Mouse (Mus musculus) forebrain, postnatal 0 days (tissue): ENCODE results near the gene Ivd. TPM values are rescaled to one million over a fixed set of nuclear protein-coding genes. Genes with fewer than 3 reads are reported as not detected.

ENCODE experiments used
- ATAC-seq: fragments of 200-750 bp; cut with Nextera tagmentation; 2 replicates; pipeline ENCODE4 v1.8.0; 2017; ENCODE audit warnings: mild to moderate bottlenecking, moderate library complexity
- DNase-seq: peaks from one replicate; pipeline ENCODE4 v3.0.0-alpha.2; 2015
- H3K27ac ChIP-seq: fragments of 300-500 bp; sonication (generic); 2 replicates; pipeline ENCODE4 v1.5.1; 2014; ENCODE audit warnings: low read depth, mild to moderate bottlenecking, antibody characterized with exemption, low read length, moderate library complexity, mixed read lengths
- H3K27me3 ChIP-seq: fragments of 300-500 bp; sonication (generic); 2 replicates; pipeline ENCODE4 v1.6.1; 2014; ENCODE audit warnings: mild to moderate bottlenecking, low read length, mixed read lengths; ENCODE audit not compliant: insufficient read depth
- H3K36me3 ChIP-seq: fragments of 300-500 bp; sonication (generic); 2 replicates; pipeline ENCODE4 v1.6.1; 2014; ENCODE audit warnings: mild to moderate bottlenecking, moderate library complexity; ENCODE audit not compliant: insufficient read depth
- H3K4me1 ChIP-seq: fragments of 300-500 bp; sonication (generic); 2 replicates; pipeline ENCODE4 v1.6.1; 2014; ENCODE audit warnings: antibody characterized with exemption; ENCODE audit not compliant: insufficient read depth
- H3K4me2 ChIP-seq: fragments of 300-500 bp; sonication (generic); 2 replicates; pipeline ENCODE4 v1.6.1; 2014; ENCODE audit warnings: low read depth, mild to moderate bottlenecking, moderate library complexity
- H3K4me3 ChIP-seq: fragments of 300-500 bp; sonication (generic); 2 replicates; pipeline ENCODE4 v1.5.1; 2014; ENCODE audit warnings: low read depth, low read length, mixed read lengths
- H3K9ac ChIP-seq: fragments of 300-500 bp; sonication (generic); 2 replicates; pipeline ENCODE4 v1.6.1; 2014; ENCODE audit warnings: mild to moderate bottlenecking
- H3K9me3 ChIP-seq: fragments of 300-500 bp; sonication (generic); 2 replicates; pipeline ENCODE4 v1.6.1; 2016; ENCODE audit warnings: low read length
- CTCF ChIP-seq: sonication (generic); IDR thresholded peaks from 2 replicates; pipeline ENCODE4 v1.5.1; 2016; ENCODE audit warnings: antibody characterized with exemption, control low read depth, low read depth
- WGBS: fragments of 180-500 bp; shearing (Covaris S2); extraction: QIAGEN DNeasy Blood & Tissue Kit; methylation state at CpG from one replicate; pipeline ENCODE4 v1.1.7; 2014; 5-methylcytosine and 5-hydroxymethylcytosine counted together
- polyA plus RNA-seq: library from polyadenylated mRNA; unstranded; fragments of >200 nt; fragmentation: Nextera tagmentation; extraction: Ambion mirVana; gene quantifications from 2 replicates; pipeline ENCODE4 v1.2.1, GENCODE M21; 2015
- total RNA-seq: library from RNA; depleted of rRNA; stranded (reverse); fragments of >200 nt; gene quantifications from 2 replicates; pipeline ENCODE4 v1.2.3, GENCODE M21; 2014; rRNA removed

Ivd gene
- total and polyA plus RNA-seq, 2 experiments from 2014 or later, result 45.8 to 49.0 TPM

DNA sequence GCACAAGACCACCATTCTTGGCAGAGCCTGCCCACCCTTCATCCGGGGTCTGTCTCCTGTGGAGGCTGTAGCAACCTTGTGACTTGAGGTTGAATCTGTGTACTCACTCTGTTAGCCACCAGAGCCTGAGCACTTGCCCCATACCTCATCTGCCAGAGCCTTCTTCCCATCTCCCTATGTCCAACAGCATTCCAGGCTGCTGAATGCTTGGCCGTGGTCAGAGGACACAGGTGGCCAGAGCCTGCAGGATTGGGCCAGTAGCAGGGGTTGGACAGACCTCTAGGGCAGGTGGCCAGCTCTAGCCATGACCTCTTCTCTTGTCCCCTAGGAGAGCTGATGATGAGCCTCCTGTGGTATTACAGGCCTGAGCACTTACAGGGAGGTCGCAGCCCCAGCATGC lies 58.7 kb downstream of the Ivd start:
- no peak overlapping the region for H3K4me3 ChIP-seq
- H3K36me3 ChIP-seq, result peaks cover 37% of the 10 kb centered on the region
- 84% methylated on average over 3 of the region's 3 CpGs for WGBS
- H3K4me1 ChIP-seq, result no peaks in the 10 kb centered on the region
- H3K27me3 ChIP-seq, result no peaks in the 10 kb centered on the region
- no peak overlapping the region for H3K27ac ChIP-seq
- TF ChIP-seq CTCF, result no peak
- no peak overlapping the region for H3K9ac ChIP-seq
- no peak overlapping the region for H3K4me2 ChIP-seq
- DNase-seq (no peak), ATAC-seq (no peak)
- H3K9me3 ChIP-seq, result no peaks in the 10 kb centered on the region

DNA sequence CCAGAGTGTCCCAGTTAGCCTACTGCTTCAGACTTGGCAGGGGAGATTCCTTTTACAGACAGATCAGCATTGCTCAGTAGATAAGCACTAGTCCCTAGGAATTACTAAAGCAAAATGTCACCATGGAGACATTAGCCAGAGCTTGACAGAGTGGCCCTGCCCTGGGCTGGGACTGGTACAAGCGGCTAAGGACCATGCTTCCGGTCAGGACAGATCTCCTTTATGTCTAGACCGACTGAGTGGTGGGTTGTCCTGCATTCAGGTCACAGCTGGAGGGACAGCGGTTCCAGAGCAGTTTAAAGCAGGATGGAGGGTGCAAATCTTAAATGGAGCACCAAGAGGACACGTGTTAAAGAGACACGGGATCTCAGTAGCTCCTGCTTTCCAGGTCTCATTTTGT lies 64.2 kb downstream of the Ivd start:
- no peak overlapping the region for H3K27ac ChIP-seq
- no peak for DNase-seq
- no peaks in the 10 kb centered on the region for H3K27me3 ChIP-seq

GRCm38 (mm10) chr2:118926361-118926997 lies 64.7 kb downstream of the Ivd start, which contains the start of gene Chst14:
Gene Chst14 (plus strand): TSS chr2:118926496.
- TF ChIP-seq CTCF, result no peak
- peaks cover 13% of the 10 kb centered on the region for H3K36me3 ChIP-seq
- H3K4me1 ChIP-seq, result 0 out of 2 replicates have a peak, but pooled peaks cover 6% of the 10 kb centered on the region
- 2% methylated on average over 39 of the region's 47 CpGs for WGBS
- ATAC-seq (peak; percentile 83), DNase-seq (peak; percentile 59)
- H3K4me2 ChIP-seq, result peak within 1 kb of the TSS; percentile 94
- no peaks in the 10 kb centered on the region for H3K27me3 ChIP-seq
- H3K9me3 ChIP-seq, result no peaks in the 10 kb centered on the region
- no peak within 1 kb of the TSS for H3K27ac ChIP-seq
- H3K9ac ChIP-seq, result peak within 1 kb of the TSS; percentile 76
- peak within 1 kb of the TSS; percentile 57 for H3K4me3 ChIP-seq

More for the DNA sequence above, 64.2 kb downstream of the Ivd start:
- Histone ChIP-seq H3K4me2 (peak overlapping the region; percentile 94), H3K9ac (peak overlapping the region; percentile 76), H3K9me3 (no peaks in the 10 kb centered on the region), H3K4me3 (peak overlapping the region; percentile 57), H3K36me3 (peaks cover 18% of the 10 kb centered on the region), H3K4me1 (0 out of 2 replicates have a peak, but pooled peaks cover 6% of the 10 kb centered on the region)
- under 1% methylated on average over 6 of the region's 6 CpGs for WGBS
- TF ChIP-seq CTCF, result no peak
- ATAC-seq, result peak; percentile 42

DNA sequence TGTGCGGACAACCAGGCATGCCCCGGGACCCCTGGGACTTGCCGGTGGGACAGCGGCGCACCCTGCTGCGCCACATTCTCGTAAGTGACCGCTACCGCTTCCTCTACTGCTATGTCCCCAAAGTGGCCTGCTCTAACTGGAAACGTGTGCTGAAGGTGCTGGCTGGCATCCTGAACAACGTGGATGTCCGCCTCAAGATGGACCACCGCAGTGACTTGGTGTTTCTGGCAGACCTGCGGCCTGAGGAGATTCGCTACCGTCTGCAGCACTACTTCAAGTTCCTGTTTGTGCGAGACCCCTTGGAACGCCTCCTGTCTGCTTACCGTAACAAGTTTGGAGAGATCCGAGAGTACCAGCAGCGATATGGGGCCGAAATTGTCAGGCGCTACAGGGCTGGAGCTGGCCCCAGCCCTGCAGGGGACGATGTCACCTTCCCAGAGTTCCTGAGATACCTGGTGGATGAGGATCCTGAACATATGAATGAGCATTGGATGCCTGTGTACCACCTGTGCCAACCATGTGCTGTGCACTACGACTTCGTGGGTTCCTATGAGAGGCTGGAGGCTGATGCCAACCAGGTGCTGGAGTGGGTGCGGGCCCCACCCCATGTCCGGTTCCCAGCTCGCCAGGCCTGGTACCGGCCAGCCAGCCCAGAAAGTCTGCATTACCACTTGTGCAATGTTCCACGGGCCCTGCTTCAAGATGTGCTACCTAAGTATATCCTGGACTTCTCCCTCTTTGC lies 65.4 kb downstream of the Ivd start:
- H3K9ac ChIP-seq, result peak overlapping the region; percentile 76
- H3K9me3 ChIP-seq, result no peaks in the 10 kb centered on the region
- no peak for ATAC-seq
- H3K4me3 ChIP-seq, result peak overlapping the region; percentile 57
- no peaks in the 10 kb centered on the region for H3K27me3 ChIP-seq
- no peak for TF ChIP-seq CTCF
- no peak for DNase-seq
- no peak overlapping the region for H3K27ac ChIP-seq
- 36% methylated on average over 31 of the region's 31 CpGs for WGBS
- H3K4me1 ChIP-seq, result 0 out of 2 replicates have a peak, but pooled peaks cover 6% of the 10 kb centered on the region
- H3K36me3 ChIP-seq, result peaks cover 12% of the 10 kb centered on the region
- H3K4me2 ChIP-seq, result peak overlapping the region; percentile 94

Other genes with a start within 250 kb of the Ivd start
- gene Pak6, start 198.7 kb upstream of the Ivd start, total RNA-seq, result 71.4 and 84.4 TPM in 2 replicates
- 39.6 and 61.9 TPM in 2 replicates for gene Pak6, start 198.7 kb upstream of the Ivd start, polyA plus RNA-seq
- gene Ankrd63, start 158.0 kb upstream of the Ivd start, total RNA-seq, result 1.1 and 2.0 TPM in 2 replicates
- 0.62 and 0.64 TPM in 2 replicates for gene Ankrd63, start 158.0 kb upstream of the Ivd start, polyA plus RNA-seq
- gene Plcb2, start 133.5 kb upstream of the Ivd start, total RNA-seq, result 0.92 and 1.1 TPM in 2 replicates
- 0.52 and 0.83 TPM in 2 replicates for gene Plcb2, start 133.5 kb upstream of the Ivd start, polyA plus RNA-seq
- 13.8 and 14.2 TPM in 2 replicates for gene Inafm2, start 116.2 kb upstream of the Ivd start, total RNA-seq
- 15.7 and 17.2 TPM in 2 replicates for gene Inafm2, start 116.2 kb upstream of the Ivd start, polyA plus RNA-seq
- gene Ccdc9b, start 99.3 kb upstream of the Ivd start, total RNA-seq, result 1.8 and 2.4 TPM in 2 replicates
- gene Ccdc9b, start 99.3 kb upstream of the Ivd start, polyA plus RNA-seq, result 0.33 and 0.53 TPM in 2 replicates
- gene Phgr1, start 89.2 kb upstream of the Ivd start, total RNA-seq, result not detected in 2 replicates
- gene Phgr1, start 89.2 kb upstream of the Ivd start, polyA plus RNA-seq, result not detected in 2 replicates
- gene Disp2, start 82.2 kb upstream of the Ivd start, total RNA-seq, result 48.4 and 91.3 TPM in 2 replicates
- gene Disp2, start 82.2 kb upstream of the Ivd start, polyA plus RNA-seq, result 25.4 and 40.4 TPM in 2 replicates
- 7.1 and 7.5 TPM in 2 replicates for gene Knstrn, start 48.0 kb upstream of the Ivd start, total RNA-seq
- gene Knstrn, start 48.0 kb upstream of the Ivd start, polyA plus RNA-seq, result 11.9 and 13.1 TPM in 2 replicates
- gene Bahd1, start 38.4 kb downstream of the Ivd start, total RNA-seq, result 18.0 and 19.9 TPM in 2 replicates
- gene Bahd1, start 38.4 kb downstream of the Ivd start, polyA plus RNA-seq, result 4.6 and 5.1 TPM in 2 replicates
- gene Chst14, start 64.5 kb downstream of the Ivd start, total RNA-seq, result 2.9 and 4.0 TPM in 2 replicates
- gene Chst14, start 64.5 kb downstream of the Ivd start, polyA plus RNA-seq, result 3.6 and 3.9 TPM in 2 replicates
- gene Ccdc32, start 167.4 kb downstream of the Ivd start, total RNA-seq, result 51.4 and 52.3 TPM in 2 replicates
- gene Ccdc32, start 167.4 kb downstream of the Ivd start, polyA plus RNA-seq, result 56.3 and 64.3 TPM in 2 replicates
- gene Rpusd2, start 172.8 kb downstream of the Ivd start, total RNA-seq, result 9.4 and 10.3 TPM in 2 replicates
- 3.6 TPM in 2 replicates for gene Rpusd2, start 172.8 kb downstream of the Ivd start, polyA plus RNA-seq
- gene Knl1, start 185.2 kb downstream of the Ivd start, total RNA-seq, result 4.6 and 5.0 TPM in 2 replicates
- gene Knl1, start 185.2 kb downstream of the Ivd start, polyA plus RNA-seq, result 3.8 and 5.2 TPM in 2 replicates